Mouse (Mus musculus): Measurements from ENCODE around the gene Zfp385a. TPM values are rescaled to one million over a fixed set of nuclear protein-coding genes. Genes with fewer than 3 reads are reported as not detected.

The Zfp385a gene
- 0.26 TPM for polyA plus RNA-seq (2017; shearing (Covaris generic))

DNA sequence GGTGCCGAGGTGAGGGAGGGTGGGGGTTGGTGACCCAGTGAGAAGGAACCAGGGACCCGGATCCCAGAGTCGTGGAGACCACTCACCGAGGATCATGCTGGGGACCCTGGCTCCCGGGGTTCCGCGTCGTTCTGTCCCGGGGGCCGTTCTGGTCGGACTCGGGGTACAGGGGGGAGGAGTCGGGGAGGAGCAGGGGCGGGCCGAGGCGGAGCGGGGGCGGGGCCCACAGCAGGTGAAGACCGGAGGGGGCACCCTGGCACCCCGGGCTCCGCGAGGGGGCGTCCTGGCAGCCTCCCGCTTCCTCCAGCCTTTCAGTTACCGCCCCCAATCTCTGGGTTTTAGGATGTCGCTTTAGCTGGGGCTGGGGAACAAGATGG, at the start of gene Zfp385a:
TSS of gene Zfp385a (minus strand) at position 133 of the 377 bp plus-strand sequence.

DNA sequence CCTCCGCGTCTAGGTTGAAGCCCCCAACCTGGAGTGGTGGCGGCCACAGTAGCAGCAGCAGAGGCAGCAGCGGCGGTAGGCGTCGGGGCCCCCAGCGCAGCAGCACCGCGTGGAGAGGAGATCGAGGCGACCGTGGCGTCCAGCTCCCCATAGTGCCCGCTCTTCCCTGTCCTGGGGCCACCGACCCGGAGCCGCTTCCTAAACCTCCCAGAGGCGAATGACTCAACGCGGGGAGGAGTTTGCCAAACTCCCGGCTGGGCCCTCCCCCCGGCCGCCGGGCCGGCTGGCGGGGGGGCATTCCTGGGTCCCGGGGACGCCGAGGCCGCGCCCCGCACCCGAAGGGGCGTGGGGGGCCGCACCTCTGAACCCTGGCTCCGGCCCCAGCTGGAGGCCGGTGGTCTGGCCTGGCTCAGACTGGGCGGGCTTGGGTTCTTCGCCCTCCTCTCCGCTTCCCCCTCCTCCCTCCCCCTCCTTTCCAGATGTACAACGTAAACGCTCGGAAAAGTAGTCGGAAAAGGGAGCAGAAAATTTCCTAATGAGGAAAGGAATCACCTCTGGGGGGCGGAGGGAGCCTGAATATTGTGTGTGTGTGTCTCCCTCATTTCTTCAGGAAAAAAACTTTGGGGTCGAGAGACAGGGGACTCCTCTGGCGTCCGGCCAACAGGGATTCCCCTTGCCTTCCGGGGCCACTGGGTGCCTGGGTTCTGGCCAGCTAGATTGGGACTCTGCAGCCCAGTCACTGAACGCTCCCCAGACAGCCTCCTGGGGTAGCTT, 26.7 kb upstream of the Zfp385a start, which contains the start of gene Itga5:
TSS of gene Itga5 (minus strand) at position 388 of the 774 bp plus-strand sequence.

DNA sequence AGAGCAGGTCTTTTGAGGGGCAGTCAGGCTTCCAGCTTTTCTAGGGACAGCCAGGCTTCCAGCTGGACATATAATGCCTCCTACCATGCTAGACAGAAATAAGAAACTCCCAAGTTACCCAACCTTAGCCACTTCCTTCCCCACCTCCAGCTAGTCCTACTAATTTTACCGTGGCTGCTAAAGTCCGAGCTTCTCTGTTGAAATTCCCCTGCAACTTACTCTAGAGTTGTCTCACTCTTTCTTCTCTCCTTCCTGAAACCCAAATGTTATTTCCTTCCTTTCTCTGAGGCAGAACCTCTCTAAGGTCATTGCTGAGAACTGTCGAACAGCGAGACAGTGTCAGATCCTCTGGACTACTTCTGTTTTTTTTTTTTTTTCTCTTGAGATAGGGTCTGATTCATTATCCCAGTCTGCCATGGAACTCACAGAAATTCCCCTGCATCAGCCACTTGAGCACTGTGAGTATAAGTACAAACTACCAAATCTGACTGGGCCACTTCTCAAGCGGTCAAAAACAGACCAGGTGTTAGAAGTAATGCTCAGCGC, 29.5 kb downstream of the Zfp385a start, which contains the start of gene Gpr84:
TSS of gene Gpr84 (minus strand) at position 248 of the 546 bp plus-strand sequence.

DNA sequence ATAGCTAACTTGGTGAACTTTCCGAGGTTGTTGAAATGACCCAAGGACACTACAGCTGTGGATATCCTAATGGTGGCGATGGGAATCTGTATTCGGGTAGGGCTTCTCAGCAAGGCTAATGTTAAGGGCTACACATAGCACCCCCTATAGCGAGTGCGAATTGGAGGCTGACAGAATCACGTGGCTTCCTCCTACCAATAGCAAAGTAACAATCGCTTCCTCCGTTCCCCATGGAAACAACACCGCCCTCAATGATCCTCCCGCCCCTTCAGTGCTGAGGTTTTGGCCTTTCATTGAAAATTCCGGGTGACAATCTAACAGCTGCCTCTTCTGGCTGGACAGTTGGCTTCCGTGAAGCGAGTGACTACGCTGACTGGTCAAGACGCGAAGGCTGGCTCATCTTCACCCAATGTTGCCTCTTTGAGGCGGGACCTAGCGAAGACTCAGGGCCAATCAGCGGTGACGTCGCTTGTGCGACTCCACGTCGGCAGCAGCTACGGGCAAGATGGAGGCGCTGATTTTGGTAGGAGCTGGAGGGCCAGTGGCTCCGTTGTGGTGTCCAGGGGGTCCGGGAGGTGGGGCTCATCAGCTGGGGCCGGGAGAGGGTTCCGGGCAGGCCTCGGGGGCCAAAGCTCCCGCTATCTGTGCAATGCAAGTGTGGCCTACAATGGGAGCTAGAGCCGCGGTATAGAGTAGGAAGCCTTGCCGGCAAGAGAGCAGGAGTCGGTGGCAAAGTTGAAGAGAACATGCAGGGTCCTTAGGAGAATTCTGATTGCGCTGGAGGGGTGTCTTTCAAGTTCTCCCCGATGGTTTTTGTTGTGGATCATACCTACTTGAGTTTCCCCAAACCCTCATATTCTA, 67.2 kb downstream of the Zfp385a start, which contains the start of gene Copz1:
TSS of gene Copz1 (plus strand) at position 296 of the 861 bp plus-strand sequence.

Other genes with a start within 250 kb of the Zfp385a start
- 14.9 TPM for gene Smug1, start 173.0 kb downstream of the Zfp385a start, polyA plus RNA-seq (2017; shearing (Covaris generic))
- gene Cbx5, start 100.3 kb downstream of the Zfp385a start, polyA plus RNA-seq (2017; shearing (Covaris generic)): 21.2 TPM
- gene Hnrnpa1, start 99.7 kb downstream of the Zfp385a start, polyA plus RNA-seq (2017; shearing (Covaris generic)): 148 TPM
- gene Nfe2, start 81.7 kb downstream of the Zfp385a start, polyA plus RNA-seq (2017; shearing (Covaris generic)): 0.85 TPM
- 190 TPM for gene Copz1, start 67.4 kb downstream of the Zfp385a start, polyA plus RNA-seq (2017; shearing (Covaris generic))
- gene Gpr84, start 29.5 kb downstream of the Zfp385a start, polyA plus RNA-seq (2017; shearing (Covaris generic)): not detected
- 6.7 TPM for gene Itga5, start 26.7 kb upstream of the Zfp385a start, polyA plus RNA-seq (2017; shearing (Covaris generic))
- not detected for gene Gtsf1, start 90.4 kb upstream of the Zfp385a start, polyA plus RNA-seq (2017; shearing (Covaris generic))
- not detected for gene Gtsf2, start 108.4 kb upstream of the Zfp385a start, polyA plus RNA-seq (2017; shearing (Covaris generic))
- 183 TPM for gene Nckap1l, start 113.7 kb upstream of the Zfp385a start, polyA plus RNA-seq (2017; shearing (Covaris generic))
- 3.0 TPM for gene Pde1b, start 162.9 kb upstream of the Zfp385a start, polyA plus RNA-seq (2017; shearing (Covaris generic))
- gene Ppp1r1a, start 197.9 kb upstream of the Zfp385a start, polyA plus RNA-seq (2017; shearing (Covaris generic)): not detected
- not detected for gene Glycam1, start 225.0 kb upstream of the Zfp385a start, polyA plus RNA-seq (2017; shearing (Covaris generic))

All from inflammation-experienced regulatory T-cells, adult 16 weeks (primary cell).